Mouse (Mus musculus) bone marrow, adult 2 months (tissue): ENCODE data around the gene Col8a2.

Experiments
- CTCF ChIP-seq: fragments of 200-500 bp; IDR thresholded peaks from 2 replicates; pipeline ENCODE4 v1.5.1; 2011; ENCODE audit warnings: low read length, control low read depth; ENCODE audit not compliant: control insufficient read depth, insufficient read depth
- POLR2A ChIP-seq: fragments of 200-500 bp; IDR thresholded peaks from 2 replicates; pipeline ENCODE4 v1.6.1; 2011; ENCODE audit warnings: low read depth, mild to moderate bottlenecking, control low read depth, low read length, borderline replicate concordance; ENCODE audit not compliant: control insufficient read depth

GRCm38 (mm10) chr4:126295937-126296336 lies 9.3 kb downstream of the Col8a2 start:
- TF ChIP-seq POLR2A, result no peak
- TF ChIP-seq CTCF, result no peak
